Mouse (Mus musculus): Measurements from ENCODE around the gene Eml2. TPM values are rescaled to one million over a fixed set of nuclear protein-coding genes. Genes with fewer than 3 reads are reported as not detected.

The Eml2 gene
- polyA plus RNA-seq, 1 experiment from 2014 or later, result 17.9 TPM

- Histone ChIP-seq H3K9ac (replicated peaks; ENCODE audit: low read depth) (no peak overlapping the region), H3K27ac (ENCODE audit: low read length) (no peak overlapping the region), H3K9me3 (ENCODE audit: low read length) (no peaks in the 10 kb centered on the region), H3K4me3 (ENCODE audit: low read depth, low read length) (no peak overlapping the region), H3K4me1 (ENCODE audit: insufficient read depth, low read depth, low read length) (no peaks in the 10 kb centered on the region), H3K36me3 (ENCODE audit: insufficient read depth, low read length) (peaks cover 13% of the 10 kb centered on the region), H3K4me2 (replicated peaks; ENCODE audit: low read depth, low read length) (no peak overlapping the region), H3K27me3 (replicated peaks; ENCODE audit: insufficient read depth, low read length) (no peaks in the 10 kb centered on the region)
- ATAC-seq (no peak), DNase-seq (ENCODE audit: low spot score) (no peak)
- TF ChIP-seq EP300 (IDR thresholded peaks at IDR 0.05) (no peak), CTCF (IDR thresholded peaks at IDR 0.05) (no peak)
- WGBS, result 41% methylated on average over 5 of the region's 5 CpGs
Observed at GRCm38 (mm10) chr7:19253437-19253836, 77.2 kb downstream of the Eml2 start.

DNA sequence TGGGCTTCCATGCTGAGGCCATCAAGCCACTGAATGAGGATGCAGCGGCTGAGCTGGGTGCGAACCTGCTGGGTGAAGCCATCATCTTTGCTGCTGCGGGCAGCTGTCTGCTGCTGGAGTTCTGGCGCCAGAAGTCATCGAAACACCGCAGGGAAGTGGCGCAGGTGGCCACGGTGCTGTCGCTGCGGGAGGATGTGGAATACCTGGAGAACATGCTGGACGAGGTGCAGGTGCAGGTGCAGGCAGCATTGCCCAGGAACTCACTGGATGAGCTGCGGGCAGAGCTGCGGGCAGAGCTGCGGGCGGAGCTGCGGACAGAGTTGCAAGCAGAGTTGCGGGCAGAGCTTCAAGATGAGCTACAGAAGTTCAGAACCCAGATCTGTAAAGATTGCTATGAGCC, 79.2 kb downstream of the Eml2 start:
- no peak for TF ChIP-seq CTCF (IDR thresholded peaks at IDR 0.05)
- TF ChIP-seq EP300 (IDR thresholded peaks at IDR 0.05), result no peak
- H3K4me1 ChIP-seq (ENCODE audit: insufficient read depth, low read depth, low read length), result no peaks in the 10 kb centered on the region
- no peak overlapping the region for H3K27ac ChIP-seq (ENCODE audit: low read length)
- H3K27me3 ChIP-seq (replicated peaks; ENCODE audit: insufficient read depth, low read length), result no peaks in the 10 kb centered on the region
- H3K9me3 ChIP-seq (ENCODE audit: low read length), result no peaks in the 10 kb centered on the region
- ATAC-seq (no peak), DNase-seq (ENCODE audit: low spot score) (no peak)
- peaks cover 25% of the 10 kb centered on the region for H3K36me3 ChIP-seq (ENCODE audit: insufficient read depth, low read length)
- 84% methylated on average over 16 of the region's 17 CpGs for WGBS
- no peak overlapping the region for H3K4me3 ChIP-seq (ENCODE audit: low read depth, low read length)
- H3K4me2 ChIP-seq (replicated peaks; ENCODE audit: low read depth, low read length), result no peak overlapping the region
- H3K9ac ChIP-seq (replicated peaks; ENCODE audit: low read depth), result no peak overlapping the region

MicroRNAs within 50 kb of the gene (microRNA counts, 519-probe panel; counts per million panel counts)
- microRNA mmu-miR-330, result not detected

Small RNA genes within 50 kb of the gene (microRNA-seq; reads per million reads assigned to microRNA genes)
- 160 reads per million, percentile 53 among the genes with 10 or more reads in this experiment for gene Mir330

Other genes with a start within 250 kb of the Eml2 start
- gene Nanos2, start 189.0 kb upstream of the Eml2 start, polyA plus RNA-seq (2015; fragmentation: Nextera tagmentation; extraction: Ambion mirVana), result not detected in 2 replicates
- gene Mypop, start 185.2 kb upstream of the Eml2 start, polyA plus RNA-seq (2015; fragmentation: Nextera tagmentation; extraction: Ambion mirVana), result 2.3 and 2.6 TPM in 2 replicates
- 11.7 and 12.2 TPM in 2 replicates for gene Irf2bp1, start 172.4 kb upstream of the Eml2 start, polyA plus RNA-seq (2015; fragmentation: Nextera tagmentation; extraction: Ambion mirVana)
- 0.49 and 0.70 TPM in 2 replicates for gene Foxa3, start 152.9 kb upstream of the Eml2 start, polyA plus RNA-seq (2015; fragmentation: Nextera tagmentation; extraction: Ambion mirVana)
- 10.4 and 11.8 TPM in 2 replicates for gene Sympk, start 152.0 kb upstream of the Eml2 start, polyA plus RNA-seq (2015; fragmentation: Nextera tagmentation; extraction: Ambion mirVana)
- gene Rsph6a, start 121.7 kb upstream of the Eml2 start, polyA plus RNA-seq (2015; fragmentation: Nextera tagmentation; extraction: Ambion mirVana), result not detected in 2 replicates
- 9.7 and 12.0 TPM in 2 replicates for gene Dmwd, start 100.2 kb upstream of the Eml2 start, polyA plus RNA-seq (2015; fragmentation: Nextera tagmentation; extraction: Ambion mirVana)
- gene Dmpk, start 92.6 kb upstream of the Eml2 start, polyA plus RNA-seq (2015; fragmentation: Nextera tagmentation; extraction: Ambion mirVana), result 11.5 and 14.7 TPM in 2 replicates
- 4.2 and 4.7 TPM in 2 replicates for gene Six5, start 81.8 kb upstream of the Eml2 start, polyA plus RNA-seq (2015; fragmentation: Nextera tagmentation; extraction: Ambion mirVana)
- gene Gm4969, start 58.1 kb upstream of the Eml2 start, polyA plus RNA-seq (2015; fragmentation: Nextera tagmentation; extraction: Ambion mirVana), result 0.20 and 0.23 TPM in 2 replicates
- gene Fbxo46, start 56.6 kb upstream of the Eml2 start, polyA plus RNA-seq (2015; fragmentation: Nextera tagmentation; extraction: Ambion mirVana), result 9.9 and 10.1 TPM in 2 replicates
- 14.1 and 14.5 TPM in 2 replicates for gene Qpctl, start 27.1 kb upstream of the Eml2 start, polyA plus RNA-seq (2015; fragmentation: Nextera tagmentation; extraction: Ambion mirVana)
- gene Snrpd2, start 26.7 kb upstream of the Eml2 start, polyA plus RNA-seq (2015; fragmentation: Nextera tagmentation; extraction: Ambion mirVana), result 63.2 and 65.2 TPM in 2 replicates
- 0.80 and 1.0 TPM in 2 replicates for gene Gipr, start 10.3 kb upstream of the Eml2 start, polyA plus RNA-seq (2015; fragmentation: Nextera tagmentation; extraction: Ambion mirVana)
- gene Gpr4, start 36.1 kb downstream of the Eml2 start, polyA plus RNA-seq (2015; fragmentation: Nextera tagmentation; extraction: Ambion mirVana), result 2.7 and 3.1 TPM in 2 replicates
- gene Opa3, start 51.9 kb downstream of the Eml2 start, polyA plus RNA-seq (2015; fragmentation: Nextera tagmentation; extraction: Ambion mirVana), result 18.8 and 19.0 TPM in 2 replicates
- gene Vasp, start 95.4 kb downstream of the Eml2 start, polyA plus RNA-seq (2015; fragmentation: Nextera tagmentation; extraction: Ambion mirVana), result 109 and 121 TPM in 2 replicates
- gene Ppm1n, start 103.6 kb downstream of the Eml2 start, polyA plus RNA-seq (2015; fragmentation: Nextera tagmentation; extraction: Ambion mirVana), result not detected in 2 replicates
- gene Rtn2, start 106.2 kb downstream of the Eml2 start, polyA plus RNA-seq (2015; fragmentation: Nextera tagmentation; extraction: Ambion mirVana), result 23.8 and 26.6 TPM in 2 replicates
- gene Fosb, start 133.6 kb downstream of the Eml2 start, polyA plus RNA-seq (2015; fragmentation: Nextera tagmentation; extraction: Ambion mirVana), result 0.17 and 0.44 TPM in 2 replicates
- gene Ercc1, start 168.4 kb downstream of the Eml2 start, polyA plus RNA-seq (2015; fragmentation: Nextera tagmentation; extraction: Ambion mirVana), result 51.0 and 57.8 TPM in 2 replicates
- 6.5 and 7.6 TPM in 2 replicates for gene Cd3eap, start 183.1 kb downstream of the Eml2 start, polyA plus RNA-seq (2015; fragmentation: Nextera tagmentation; extraction: Ambion mirVana)
- 4.1 and 4.2 TPM in 2 replicates for gene Ppp1r13l, start 183.3 kb downstream of the Eml2 start, polyA plus RNA-seq (2015; fragmentation: Nextera tagmentation; extraction: Ambion mirVana)
- gene Ercc2, start 205.6 kb downstream of the Eml2 start, polyA plus RNA-seq (2015; fragmentation: Nextera tagmentation; extraction: Ambion mirVana), result 8.9 and 9.4 TPM in 2 replicates
- gene Klc3, start 227.7 kb downstream of the Eml2 start, polyA plus RNA-seq (2015; fragmentation: Nextera tagmentation; extraction: Ambion mirVana), result 28.1 and 31.4 TPM in 2 replicates
- gene Ckm, start 228.4 kb downstream of the Eml2 start, polyA plus RNA-seq (2015; fragmentation: Nextera tagmentation; extraction: Ambion mirVana), result 34.0 and 42.4 TPM in 2 replicates